29 mouse cellular contexts compared by ENCODE assay signal in the genomic region with DNA sequence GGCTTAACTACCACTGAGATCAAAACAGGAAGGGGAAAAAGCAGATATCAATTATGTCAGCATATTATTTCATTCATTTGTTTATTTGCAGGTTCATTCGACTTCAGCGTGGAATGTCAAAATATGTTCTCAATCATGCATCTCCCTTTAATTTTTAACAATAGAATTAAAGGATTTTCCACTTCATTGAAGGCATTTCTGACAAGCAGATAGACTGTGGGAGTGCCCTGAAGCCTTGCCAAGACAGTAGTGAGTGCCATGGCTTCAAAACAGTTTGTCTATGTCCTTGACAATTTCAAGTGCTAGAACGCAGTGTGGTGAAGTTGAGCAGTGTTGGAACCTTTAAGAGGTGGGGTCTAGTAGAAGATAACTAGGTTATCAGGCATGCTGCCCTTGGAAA.
DNase-seq lines count a peak whose midpoint lies in the region; ATAC-seq and TF ChIP-seq lines count a peak whose summit lies in the region.
"Had no signal": no experiment of that assay in that cellular context is flagged by ENCODE, and none has a peak within 500 bp of the region (broad histone marks: within the 10 kb centered on the region; RNA-seq: fewer than 3 reads in every experiment).

No protein-coding gene starts in this region.

- H3K4me1 ChIP-seq in kidney, adult 2 months (ENCODE audit: control insufficient read depth, insufficient read depth, low read length) = no peaks in the 10 kb centered on the region
- 0 out of 2 replicates have a peak, but pooled peaks cover 4% of the 10 kb centered on the region for H3K4me1 ChIP-seq in kidney, embryonic 14.5 days (ENCODE audit: control insufficient read depth, insufficient read depth, low read length)
- H3K4me1 ChIP-seq in thymus, adult 2 months (replicated peaks; ENCODE audit: control insufficient read depth, insufficient read depth, low read length) = 0 out of 2 replicates have a peak, but pooled peaks cover 4% of the 10 kb centered on the region
- H3K4me1 ChIP-seq: forebrain, embryonic 15.5 days; heart, embryonic 15.5 days; limb, embryonic 12.5 days; megakaryocyte, embryonic 14.5 days had no signal

- TF ChIP-seq CTCF in kidney, adult 2 months (conservative IDR thresholded peaks at IDR 0.05; ENCODE audit: insufficient read depth, insufficient read length, low read depth, low read length) = no peak
- no peak for TF ChIP-seq CTCF in thymus, adult 2 months (IDR thresholded peaks at IDR 0.05; ENCODE audit: borderline replicate concordance, control insufficient read depth, extremely low read depth, insufficient read depth, low read length, poor library complexity)

- H3K27ac ChIP-seq in kidney, adult 2 months (ENCODE audit: insufficient read depth, low read depth, low read length) = no peak overlapping the region
- no peak overlapping the region for H3K27ac ChIP-seq in kidney, embryonic 14.5 days (ENCODE audit: low read depth, low read length)
- no peak overlapping the region for H3K27ac ChIP-seq in thymus, adult 2 months (ENCODE audit: control insufficient read depth, insufficient read depth, low read length)
- H3K27ac ChIP-seq: embryonic facial prominence, embryonic 13.5 days; forebrain, embryonic 15.5 days; heart, embryonic 15.5 days; hindbrain, embryonic 14.5 days; limb, embryonic 12.5 days; midbrain, embryonic 13.5 days had no signal

- H3K27me3 ChIP-seq in kidney, adult 2 months (replicated peaks; ENCODE audit: control insufficient read depth, insufficient read depth, low read length) = no peaks in the 10 kb centered on the region
- H3K27me3 ChIP-seq in kidney, embryonic 14.5 days (ENCODE audit: control insufficient read depth, insufficient read depth, low read length) = no peaks in the 10 kb centered on the region
- H3K27me3 ChIP-seq in thymus, adult 2 months (ENCODE audit: control insufficient read depth, insufficient read depth, low read length) = no peaks in the 10 kb centered on the region
- H3K27me3 ChIP-seq: CH12.LX; embryonic facial prominence, embryonic 13.5 days; forebrain, embryonic 15.5 days; heart, embryonic 15.5 days; limb, embryonic 12.5 days; megakaryocyte, embryonic 14.5 days; midbrain, embryonic 13.5 days had no signal

- no peak overlapping the region for H3K4me2 ChIP-seq in kidney, embryonic 14.5 days (replicated peaks; ENCODE audit: low read depth, low read length)
- H3K4me2 ChIP-seq: embryonic facial prominence, embryonic 13.5 days; forebrain, embryonic 15.5 days; heart, embryonic 15.5 days; hindbrain, embryonic 14.5 days; limb, embryonic 12.5 days; liver, embryonic 11.5 days; midbrain, embryonic 13.5 days had no signal

- WGBS in kidney, adult 2 months = 37% methylated on average over 3 of the region's 3 CpGs
- 71% methylated on average over 3 of the region's 3 CpGs for WGBS in kidney, embryonic 14.5 days
- WGBS in thymus, adult 2 months = 92% methylated on average over 3 of the region's 3 CpGs

- no peak for TF ChIP-seq POLR2A in kidney, adult 2 months (IDR thresholded peaks at IDR 0.05; ENCODE audit: low read depth, low read length)
- TF ChIP-seq POLR2A in thymus, adult 2 months (IDR thresholded peaks at IDR 0.05; ENCODE audit: control insufficient read depth, extremely low read depth, insufficient read depth, low read length, poor library complexity) = no peak

- no peak overlapping the region for H3K4me3 ChIP-seq in kidney, adult 2 months (ENCODE audit: insufficient read depth, low read depth, low read length)
- no peak overlapping the region for H3K4me3 ChIP-seq in kidney, embryonic 14.5 days (ENCODE audit: low read length)
- H3K4me3 ChIP-seq in thymus, adult 2 months (ENCODE audit: control insufficient read depth, insufficient read depth, low read length) = no peak overlapping the region
- H3K4me3 ChIP-seq: embryonic facial prominence, embryonic 13.5 days; forebrain, embryonic 15.5 days; heart, embryonic 15.5 days; limb, embryonic 12.5 days; megakaryocyte, embryonic 14.5 days; midbrain, embryonic 13.5 days had no signal

- ATAC-seq in kidney, embryonic 14.5 days (ENCODE audit: low FRiP score, low TSS enrichment) = no peak
- ATAC-seq: forebrain, embryonic 15.5 days; inflammation-experienced regulatory T-cells, adult 6 months; liver, postnatal 0 days; midbrain, embryonic 13.5 days had no signal

- peak; percentile 12 for DNase-seq in kidney, adult 2 months
- DNase-seq in ovary, postnatal 36 days (ENCODE audit: low spot score) = peak; percentile 3
- no peak for DNase-seq in ovary, postnatal 10 days (ENCODE audit: low spot score)
- peak; percentile 6 for DNase-seq in layer of hippocampus, adult 9-11 months
- DNase-seq in thymus, adult 18-20 months = no peak
- DNase-seq in thymus, adult 2 months = no peak
- DNase-seq: adrenal gland, postnatal 14 days; B cell, adult 2 months; cerebellum, adult 11-12 months; cerebellum, postnatal 25 days; gastrocnemius, postnatal 36 days; heart, postnatal 4 days; kidney, adult 18-20 months; kidney, postnatal 25 days; liver, postnatal 0 days; lung, postnatal 14 days; thymus, postnatal 36 days had no signal

- no peaks in the 10 kb centered on the region for H3K36me3 ChIP-seq in kidney, adult 2 months (ENCODE audit: control insufficient read depth, insufficient read depth, low read length)
- H3K36me3 ChIP-seq in kidney, embryonic 14.5 days (ENCODE audit: control insufficient read depth, insufficient read depth, low read length) = no peaks in the 10 kb centered on the region
- H3K36me3 ChIP-seq in thymus, adult 2 months (ENCODE audit: control insufficient read depth, insufficient read depth, low read length) = no peaks in the 10 kb centered on the region
- H3K36me3 ChIP-seq: embryonic facial prominence, embryonic 13.5 days; forebrain, embryonic 15.5 days; G1E; heart, embryonic 15.5 days; limb, embryonic 12.5 days; midbrain, embryonic 13.5 days had no signal

- H3K9ac ChIP-seq in kidney, embryonic 14.5 days (ENCODE audit: low read depth, low read length) = no peak overlapping the region
- H3K9ac ChIP-seq: embryonic facial prominence, embryonic 13.5 days; forebrain, embryonic 15.5 days; heart, embryonic 15.5 days; hindbrain, embryonic 14.5 days; limb, embryonic 12.5 days; liver, postnatal 0 days; midbrain, embryonic 13.5 days had no signal

- no peaks in the 10 kb centered on the region for H3K9me3 ChIP-seq in kidney, embryonic 14.5 days (ENCODE audit: control insufficient read depth, low read length)
- H3K9me3 ChIP-seq: embryonic facial prominence, embryonic 13.5 days; forebrain, embryonic 15.5 days; G1E; heart, embryonic 15.5 days; limb, embryonic 12.5 days; megakaryocyte, embryonic 14.5 days; midbrain, embryonic 13.5 days had no signal

Comparison
In these comparisons a context has a peak if more than half of its experiments do, and no peak if none do; other contexts are left out.
1. DNase-seq: peak in kidney, adult 2 months (single experiment), ovary, postnatal 36 days (single experiment) and layer of hippocampus, adult 9-11 months (single experiment); none in ovary, postnatal 10 days (single experiment), thymus, adult 18-20 months (0 of 2) and thymus, adult 2 months (single experiment).